Mouse (Mus musculus): Measurements from ENCODE around the gene Tvp23a.

Tvp23a gene

DNA sequence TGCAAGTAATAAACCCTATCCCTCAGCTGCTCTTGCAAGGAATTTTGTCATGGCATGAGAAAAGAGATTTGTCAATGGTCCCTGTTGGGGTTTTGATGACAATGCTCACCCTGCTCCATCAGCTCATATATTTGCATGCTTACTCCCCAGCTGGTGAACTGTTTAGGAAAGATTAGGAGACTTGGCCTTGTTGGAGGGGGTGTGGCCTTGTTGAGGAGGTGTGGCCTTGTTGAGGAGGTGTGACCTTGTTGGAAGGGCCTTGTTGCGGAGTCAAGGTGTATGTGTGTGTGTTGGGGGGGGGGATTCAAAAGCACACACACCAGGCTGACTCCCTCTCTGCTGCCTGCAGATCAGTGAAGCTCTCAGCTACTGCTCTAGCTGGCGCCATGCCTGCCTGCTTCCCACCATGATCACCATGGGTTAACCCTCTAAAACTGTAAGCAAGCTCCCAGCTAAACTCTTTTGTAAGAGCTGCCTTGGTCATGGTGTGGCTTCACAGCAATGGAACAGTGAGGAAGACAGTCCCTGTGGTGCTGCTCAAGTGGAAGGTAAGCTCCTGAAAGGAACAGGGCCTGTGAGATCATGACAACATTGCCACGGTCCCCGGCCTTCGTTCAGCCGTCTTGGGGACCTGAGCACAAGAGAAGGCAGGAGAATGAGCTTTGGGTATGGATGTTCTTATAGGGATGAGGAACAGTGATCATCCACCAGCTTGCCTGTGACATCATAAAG, 58.4 kb downstream of the Tvp23a start:
- no peak for DNase-seq

DNA sequence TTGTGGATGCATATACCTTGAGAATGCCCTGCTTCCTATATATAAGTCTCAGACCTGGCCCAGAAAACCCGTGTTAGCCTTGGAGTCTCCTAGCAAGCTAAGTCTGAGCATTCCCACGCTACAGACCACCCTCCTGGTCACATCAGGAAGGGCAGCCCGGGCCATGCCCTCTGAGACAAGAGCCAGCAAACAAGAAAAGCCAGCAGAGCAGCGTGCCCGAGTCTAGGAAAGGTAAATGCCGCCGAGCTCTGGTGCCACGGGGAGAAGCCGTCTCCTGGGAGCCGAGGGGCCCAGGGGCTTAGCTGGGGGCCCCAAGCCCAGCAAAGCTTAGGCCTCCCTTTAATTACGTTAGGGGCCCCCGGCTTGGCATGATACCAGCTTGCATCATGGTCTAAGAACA, 61.9 kb downstream of the Tvp23a start:
- no peak for DNase-seq

DNA sequence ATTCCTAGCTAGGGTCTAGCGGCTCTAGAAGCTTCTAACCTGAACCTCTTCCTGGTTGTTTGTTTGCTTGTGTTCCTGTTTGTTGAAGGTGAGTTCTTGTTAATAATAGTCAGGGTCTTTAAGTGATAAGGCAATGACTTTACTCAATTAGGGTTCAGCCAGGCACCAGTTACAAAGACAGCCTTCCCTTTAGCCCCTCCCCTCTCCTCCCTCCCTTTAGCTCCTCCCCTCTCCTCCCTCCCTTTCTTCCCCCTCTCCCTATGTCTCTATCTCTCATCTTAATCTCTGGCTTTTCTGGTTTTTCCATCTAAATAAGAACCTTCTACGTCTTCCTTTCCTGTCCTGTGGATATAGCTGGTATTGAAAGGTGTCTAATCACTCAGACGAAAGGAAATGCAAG, 62.6 kb downstream of the Tvp23a start:
- DNase-seq, result no peak

DNA sequence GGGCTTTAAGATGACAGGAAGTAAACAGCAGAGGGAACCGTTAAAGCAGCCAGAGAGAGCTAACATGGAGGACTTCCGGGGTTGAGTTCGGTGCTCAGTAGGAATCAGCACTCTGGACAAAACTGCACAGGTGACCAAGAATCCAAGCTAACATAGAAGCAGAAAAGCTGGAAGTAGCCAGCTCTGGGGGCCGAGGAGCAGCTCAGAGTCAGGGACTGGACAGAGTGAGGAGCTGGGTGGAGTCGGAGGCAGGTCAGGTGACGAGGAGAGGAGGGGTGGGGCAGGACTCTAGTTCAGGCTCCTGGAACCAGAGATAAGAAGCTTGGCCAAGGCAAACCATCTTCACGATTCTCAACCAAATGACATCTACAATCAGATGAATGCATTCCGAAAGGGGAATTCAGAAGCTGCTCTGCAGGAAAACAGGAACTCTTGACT, 63.1 kb downstream of the Tvp23a start:
- peak; percentile 70 for DNase-seq

DNA sequence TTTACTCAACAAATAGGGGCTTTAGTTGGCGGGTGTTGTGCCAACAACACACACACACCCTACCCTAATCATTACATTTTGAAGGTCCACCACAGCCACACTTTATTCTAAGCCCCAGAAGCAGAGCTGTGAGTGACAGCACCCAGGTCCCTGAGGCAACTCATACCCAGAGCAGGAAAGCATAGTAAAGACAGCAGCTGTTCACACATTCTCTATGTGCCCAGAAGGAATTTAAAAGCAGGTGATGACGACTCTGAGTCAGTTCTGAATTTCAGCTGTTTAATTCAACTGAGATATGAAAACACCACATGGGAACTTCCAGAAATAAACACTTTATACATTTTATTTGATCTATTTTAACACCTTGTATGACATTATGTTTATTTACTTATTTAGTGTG, 67.6 kb downstream of the Tvp23a start:
- no peak for DNase-seq

DNA sequence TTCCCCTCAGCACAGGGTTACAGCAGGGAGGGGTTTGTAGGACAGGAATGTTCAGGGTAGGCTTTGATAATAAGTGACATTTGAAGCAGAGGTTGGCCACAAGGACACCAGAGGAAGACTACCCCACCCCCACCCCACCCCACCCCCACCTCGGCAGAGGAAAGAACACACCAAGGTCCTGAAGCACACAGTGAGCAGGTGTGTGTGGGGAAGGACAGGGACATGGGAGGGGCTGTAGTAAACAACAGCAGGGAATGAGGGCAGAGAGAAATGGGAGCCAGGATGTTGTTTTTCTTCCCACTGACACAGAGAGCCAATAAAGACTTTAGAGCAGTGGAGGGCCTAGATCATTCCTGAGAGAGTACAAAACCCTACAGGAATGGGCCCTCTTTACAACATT, 69.9 kb downstream of the Tvp23a start:
- DNase-seq, result no peak

DNA sequence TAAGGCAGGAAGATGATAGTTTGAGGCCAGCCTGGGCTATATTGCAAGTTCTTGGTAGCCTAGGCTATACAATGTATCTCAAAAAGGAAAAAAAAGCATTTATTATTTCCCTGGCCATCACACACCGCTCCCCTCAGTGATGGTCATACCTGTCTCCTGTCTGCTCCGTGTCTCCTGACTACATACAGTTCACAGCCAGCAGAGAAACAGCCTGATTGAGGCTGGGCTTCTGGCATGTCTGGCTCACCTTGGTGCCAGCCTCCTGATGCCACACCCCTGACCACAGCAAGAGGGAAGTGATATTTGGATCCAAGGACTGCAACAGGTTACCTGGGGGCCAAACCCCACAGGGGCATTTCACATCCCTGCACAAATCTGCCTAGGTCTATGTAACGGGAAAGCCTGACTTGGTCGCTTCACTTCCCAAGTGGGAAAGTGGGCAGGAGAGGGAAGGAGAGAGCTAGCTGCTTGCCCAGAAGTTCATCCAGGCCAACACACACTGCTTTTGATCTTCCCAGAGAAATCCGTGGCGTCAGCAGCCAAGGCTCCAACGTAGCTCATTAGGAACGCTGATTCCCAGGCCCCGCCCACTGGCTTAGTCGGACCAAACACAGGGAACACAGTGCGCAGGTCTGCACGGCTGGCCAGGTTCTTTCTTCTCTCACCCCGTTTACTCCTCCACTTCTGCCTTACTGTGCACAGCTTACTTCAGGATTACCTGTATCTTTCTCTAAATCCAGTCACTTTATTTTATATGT, 72.7 kb downstream of the Tvp23a start:
- peak; percentile 76 for DNase-seq

DNA sequence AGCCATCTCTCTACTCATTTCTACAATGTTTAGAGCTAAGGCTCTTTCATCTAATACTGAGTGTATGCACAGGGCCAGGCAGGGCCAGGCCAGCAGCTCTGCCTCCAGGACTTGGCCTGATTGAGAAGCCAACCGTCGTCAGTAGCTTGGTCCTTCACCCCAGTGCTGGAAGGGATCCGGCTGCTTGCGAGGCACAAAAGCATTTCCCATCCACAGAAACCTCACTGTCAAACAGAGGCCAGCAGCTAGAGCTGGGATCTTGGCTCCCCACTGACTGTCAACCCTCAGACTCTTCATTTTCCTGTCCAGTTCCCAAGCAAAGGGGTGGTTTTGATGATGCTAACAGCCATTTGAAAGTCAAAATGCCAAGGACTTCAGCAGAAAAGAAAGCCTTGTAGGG, 74.8 kb downstream of the Tvp23a start:
- peak; percentile 59 for DNase-seq
